Mouse (Mus musculus) limb, embryonic 12.5 days (tissue): ENCODE data around the gene Thtpa. TPM values are rescaled to one million over a fixed set of nuclear protein-coding genes. Genes with fewer than 3 reads are reported as not detected.

Experiments used
- ATAC-seq: fragments of 200-750 bp; cut with Nextera tagmentation; 2 replicates; pipeline ENCODE4 v1.8.0; 2017; ENCODE audit warnings: low read depth, moderate TSS enrichment; ENCODE audit not compliant: insufficient number of reproducible peaks, insufficient read depth, low FRiP score, low TSS enrichment
- H3K27ac ChIP-seq: fragments of 300-500 bp; sonication (generic); 2 replicates; pipeline ENCODE4 v1.5.1; 2016; ENCODE audit warnings: mild to moderate bottlenecking, moderate library complexity
- H3K27me3 ChIP-seq: fragments of 300-500 bp; sonication (generic); 2 replicates; pipeline ENCODE4 v1.6.1; 2016; ENCODE audit warnings: mild to moderate bottlenecking, moderate library complexity
- H3K36me3 ChIP-seq: fragments of 300-500 bp; sonication (generic); 2 replicates; pipeline ENCODE4 v1.6.1; 2016; ENCODE audit warnings: mild to moderate bottlenecking, moderate library complexity
- H3K4me1 ChIP-seq: fragments of 300-500 bp; sonication (generic); replicated peaks from 2 replicates; pipeline ENCODE4 v1.6.1; 2016
- H3K4me2 ChIP-seq: fragments of 300-500 bp; sonication (generic); 2 replicates; pipeline ENCODE4 v1.6.1; 2016; ENCODE audit warnings: mild to moderate bottlenecking, moderate library complexity
- H3K4me3 ChIP-seq: fragments of 300-500 bp; sonication (generic); replicated peaks from 2 replicates; pipeline ENCODE4 v1.5.1; 2016; ENCODE audit warnings: mild to moderate bottlenecking
- H3K9ac ChIP-seq: fragments of 300-500 bp; sonication (generic); replicated peaks from 2 replicates; pipeline ENCODE4 v1.6.1; 2016; ENCODE audit warnings: mild to moderate bottlenecking, moderate library complexity
- H3K9me3 ChIP-seq: fragments of 300-500 bp; sonication (generic); 2 replicates; pipeline ENCODE4 v1.6.1; 2016; ENCODE audit warnings: mild to moderate bottlenecking, moderate library complexity
- WGBS: fragments of 180-500 bp; shearing (Covaris S2); methylation state at CpG from one replicate; pipeline ENCODE4 v1.1.7; 2016; 5-methylcytosine and 5-hydroxymethylcytosine counted together
- polyA plus RNA-seq: library from polyadenylated mRNA; unstranded; fragments of >200 nt; fragmentation: Nextera tagmentation; extraction: Ambion mirVana; gene quantifications from 2 replicates; pipeline ENCODE4 v1.2.1, GENCODE M21; 2016

Gene Thtpa
- polyA plus RNA-seq, 1 experiment from 2014 or later = 24.0 TPM

DNA sequence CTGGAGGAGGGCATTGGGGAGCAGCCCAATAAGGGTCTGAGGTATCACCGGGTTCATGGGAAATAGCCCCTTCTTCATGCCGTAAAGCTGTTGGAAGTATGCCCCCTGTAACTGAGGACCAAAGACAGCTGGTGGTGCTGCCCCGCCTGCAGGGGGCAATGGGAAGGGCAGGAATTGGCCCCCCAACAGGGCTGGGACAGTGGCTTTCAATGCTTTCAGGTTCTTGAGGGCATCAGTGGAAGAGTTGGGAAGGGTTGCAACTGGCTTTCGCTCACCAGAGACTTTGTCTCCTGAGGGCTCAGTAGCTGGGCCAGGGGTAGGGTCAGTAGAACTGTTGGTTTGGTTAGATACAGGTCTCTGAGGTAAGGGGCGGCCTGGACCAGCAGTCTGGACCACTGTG is 31.5 kb upstream of the Thtpa start:
- Histone ChIP-seq H3K9ac (no peak overlapping the region; the same call in 1 of the 2 replicates), H3K4me3 (no peak overlapping the region), H3K9me3 (no peaks in the 10 kb centered on the region), H3K27ac (no peak overlapping the region), H3K36me3 (peaks cover 34% of the 10 kb centered on the region), H3K4me1 (peaks cover 21% of the 10 kb centered on the region), H3K27me3 (0 out of 2 replicates have a peak, but pooled peaks cover 5% of the 10 kb centered on the region), H3K4me2 (peak overlapping the region; percentile 52)
- ATAC-seq = no peak
- WGBS = 76% methylated on average over 5 of the region's 5 CpGs

GRCm38 (mm10) chr14:55063581-55064381 is 30.8 kb upstream of the Thtpa start:
- WGBS = 84% methylated on average over 22 of the region's 22 CpGs
- ATAC-seq = no peak
- H3K36me3 ChIP-seq = peaks cover 40% of the 10 kb centered on the region

DNA sequence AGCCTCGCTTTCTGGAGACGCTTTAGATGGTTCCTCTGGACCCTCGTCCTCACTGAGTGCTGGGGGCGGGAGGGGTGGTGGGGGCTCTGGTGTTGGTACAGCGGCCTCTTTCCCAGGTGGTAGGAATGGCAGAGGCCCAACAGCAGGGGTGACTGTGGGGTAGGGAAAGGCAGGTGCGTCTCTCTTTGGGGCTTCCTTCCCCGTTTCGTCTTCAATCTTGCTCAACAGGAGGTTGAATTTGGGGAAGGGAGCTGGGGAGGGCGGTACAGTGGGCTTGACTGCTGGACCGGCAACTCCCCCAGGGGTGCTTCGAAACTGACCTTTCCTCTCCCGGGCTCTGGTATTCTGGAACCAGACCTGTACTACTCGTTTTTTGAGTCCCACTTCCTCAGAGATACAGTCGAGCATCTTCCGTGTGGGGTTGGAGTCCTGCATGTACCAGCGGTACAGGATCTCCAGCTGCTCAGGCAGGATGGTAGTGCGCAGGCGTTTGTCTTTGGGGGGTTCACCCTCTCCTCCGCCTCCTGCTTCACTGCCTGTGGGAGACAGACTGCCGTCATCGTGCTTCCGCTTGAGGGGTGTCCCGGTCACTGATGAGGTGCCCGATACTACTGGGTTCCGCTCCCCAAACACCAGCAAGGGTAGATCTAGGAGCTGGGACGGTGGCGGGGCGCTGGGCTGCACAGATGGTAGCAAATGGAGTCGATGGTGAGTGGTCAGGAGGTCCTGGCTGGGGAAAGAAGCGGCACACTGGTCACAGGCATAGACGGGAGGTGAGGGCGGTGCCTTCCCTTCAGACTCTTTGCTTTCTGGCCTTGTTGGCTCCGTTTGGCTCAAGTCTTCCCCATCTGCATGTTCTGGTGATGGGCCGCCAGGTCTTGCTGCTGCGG is 29.9 kb upstream of the Thtpa start:
- H3K4me1 ChIP-seq = peaks cover 21% of the 10 kb centered on the region
- no peak overlapping the region for H3K4me2 ChIP-seq
- no peak overlapping the region for H3K4me3 ChIP-seq
- H3K36me3 ChIP-seq = peaks cover 44% of the 10 kb centered on the region
- 69% methylated on average over 35 of the region's 35 CpGs for WGBS
- no peak for ATAC-seq
- no peak overlapping the region for H3K27ac ChIP-seq
- 0 out of 2 replicates have a peak, but pooled peaks cover 5% of the 10 kb centered on the region for H3K27me3 ChIP-seq
- no peaks in the 10 kb centered on the region for H3K9me3 ChIP-seq
- no peak overlapping the region for H3K9ac ChIP-seq

More at GRCm38 (mm10) chr14:55063581-55064381, 30.8 kb upstream of the Thtpa start:
- Histone ChIP-seq H3K27ac (no peak overlapping the region), H3K4me2 (no peak overlapping the region), H3K9me3 (no peaks in the 10 kb centered on the region), H3K9ac (no peak overlapping the region), H3K27me3 (0 out of 2 replicates have a peak, but pooled peaks cover 5% of the 10 kb centered on the region), H3K4me1 (peaks cover 21% of the 10 kb centered on the region), H3K4me3 (no peak overlapping the region)

DNA sequence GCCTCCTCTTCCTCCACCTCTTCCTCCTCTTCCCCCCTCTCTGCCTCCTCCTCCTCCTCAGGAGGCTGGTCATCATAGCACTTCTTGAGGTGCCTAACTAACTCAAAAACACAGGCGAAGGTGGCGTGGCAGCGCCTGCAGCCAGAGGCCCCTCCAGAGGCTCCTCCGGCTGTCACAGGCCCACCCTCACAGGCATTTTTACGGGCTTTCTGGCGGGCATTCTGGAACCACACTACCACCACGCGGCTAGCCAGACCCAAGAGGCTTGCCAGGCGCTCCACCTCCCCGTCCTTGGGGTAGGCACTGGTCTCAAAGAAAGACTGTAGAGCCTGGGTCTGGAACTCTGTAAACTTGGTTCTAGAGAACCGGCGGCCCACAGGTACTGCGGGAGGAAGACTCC is 29.2 kb upstream of the Thtpa start:
- Histone ChIP-seq H3K4me2 (no peak overlapping the region), H3K36me3 (peaks cover 44% of the 10 kb centered on the region), H3K9me3 (no peaks in the 10 kb centered on the region), H3K9ac (no peak overlapping the region), H3K27me3 (0 out of 2 replicates have a peak, but pooled peaks cover 5% of the 10 kb centered on the region), H3K4me3 (no peak overlapping the region), H3K27ac (no peak overlapping the region), H3K4me1 (peaks cover 21% of the 10 kb centered on the region)
- 82% methylated on average over 13 of the region's 13 CpGs for WGBS
- no peak for ATAC-seq

GRCm38 (mm10) chr14:55066042-55066441 is 28.5 kb upstream of the Thtpa start:
- Histone ChIP-seq H3K36me3 (peaks cover 44% of the 10 kb centered on the region), H3K9me3 (no peaks in the 10 kb centered on the region), H3K4me3 (no peak overlapping the region), H3K9ac (no peak overlapping the region), H3K4me1 (peaks cover 18% of the 10 kb centered on the region), H3K27ac (no peak overlapping the region), H3K27me3 (peaks cover 5% of the 10 kb centered on the region; the same call in 1 of the 2 replicates), H3K4me2 (no peak overlapping the region)
- WGBS = 90% methylated on average over 8 of the region's 8 CpGs
- no peak for ATAC-seq

- ATAC-seq = no peak
- WGBS = 8% methylated on average over 19 of the region's 19 CpGs
- peaks cover 46% of the 10 kb centered on the region for H3K36me3 ChIP-seq
- peak overlapping the region; percentile 8; the same call in 1 of the 2 replicates for H3K9ac ChIP-seq
- H3K9me3 ChIP-seq = no peaks in the 10 kb centered on the region
- H3K4me2 ChIP-seq = peak overlapping the region; percentile 42
- 0 out of 2 replicates have a peak overlapping the region, but pooled peaks have one; percentile 3 for H3K27ac ChIP-seq
- peaks cover 19% of the 10 kb centered on the region for H3K4me1 ChIP-seq
- H3K27me3 ChIP-seq = peaks cover 27% of the 10 kb centered on the region
- H3K4me3 ChIP-seq = peak overlapping the region; percentile 16
Measured at GRCm38 (mm10) chr14:55071756-55072155, 22.8 kb upstream of the Thtpa start.

GRCm38 (mm10) chr14:55074416-55074815 is 20.2 kb upstream of the Thtpa start:
- no peaks in the 10 kb centered on the region for H3K9me3 ChIP-seq
- H3K4me2 ChIP-seq = no peak overlapping the region
- no peak overlapping the region for H3K9ac ChIP-seq
- ATAC-seq = no peak
- no peak overlapping the region for H3K4me3 ChIP-seq
- WGBS = 89% methylated on average over 12 of the region's 12 CpGs
- H3K4me1 ChIP-seq = peaks cover 37% of the 10 kb centered on the region
- no peak overlapping the region for H3K27ac ChIP-seq
- H3K36me3 ChIP-seq = peaks cover 25% of the 10 kb centered on the region
- peaks cover 44% of the 10 kb centered on the region for H3K27me3 ChIP-seq

GRCm38 (mm10) chr14:55076224-55076623 is 18.4 kb upstream of the Thtpa start:
- no peak overlapping the region for H3K9ac ChIP-seq
- H3K27me3 ChIP-seq = peaks cover 42% of the 10 kb centered on the region
- H3K36me3 ChIP-seq = peaks cover 23% of the 10 kb centered on the region
- 51% methylated on average over 6 of the region's 6 CpGs for WGBS
- no peaks in the 10 kb centered on the region for H3K9me3 ChIP-seq
- H3K4me1 ChIP-seq = peaks cover 39% of the 10 kb centered on the region
- 0 out of 2 replicates have a peak overlapping the region, but pooled peaks have one; percentile 5 for H3K27ac ChIP-seq
- no peak overlapping the region for H3K4me3 ChIP-seq
- no peak for ATAC-seq
- no peak overlapping the region for H3K4me2 ChIP-seq

DNA sequence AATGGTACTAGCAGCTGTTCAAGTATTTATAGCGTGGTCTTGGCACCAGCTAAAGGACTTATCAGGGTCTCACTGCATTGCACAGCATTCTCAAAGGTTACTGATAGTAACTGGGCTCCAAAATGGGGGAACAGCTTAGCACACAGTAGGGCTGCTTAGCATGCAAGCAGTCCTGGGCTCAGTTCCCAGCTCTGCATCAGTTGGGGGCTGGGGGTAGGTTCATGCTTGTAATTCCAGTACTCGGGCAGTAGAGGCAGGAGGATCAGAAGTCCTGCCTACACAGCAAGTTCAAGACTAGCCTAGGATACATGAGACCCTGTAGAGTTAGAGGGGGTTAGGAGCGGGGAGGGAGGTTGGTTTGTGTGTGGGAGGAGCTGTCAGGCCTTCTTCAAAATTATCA is 17.6 kb upstream of the Thtpa start:
- Histone ChIP-seq H3K27me3 (peaks cover 37% of the 10 kb centered on the region), H3K4me2 (no peak overlapping the region), H3K27ac (no peak overlapping the region), H3K9ac (no peak overlapping the region), H3K9me3 (no peaks in the 10 kb centered on the region), H3K4me3 (no peak overlapping the region), H3K36me3 (peaks cover 23% of the 10 kb centered on the region), H3K4me1 (peaks cover 32% of the 10 kb centered on the region)
- WGBS = 71% methylated on average over 3 of the region's 3 CpGs
- ATAC-seq = no peak

DNA sequence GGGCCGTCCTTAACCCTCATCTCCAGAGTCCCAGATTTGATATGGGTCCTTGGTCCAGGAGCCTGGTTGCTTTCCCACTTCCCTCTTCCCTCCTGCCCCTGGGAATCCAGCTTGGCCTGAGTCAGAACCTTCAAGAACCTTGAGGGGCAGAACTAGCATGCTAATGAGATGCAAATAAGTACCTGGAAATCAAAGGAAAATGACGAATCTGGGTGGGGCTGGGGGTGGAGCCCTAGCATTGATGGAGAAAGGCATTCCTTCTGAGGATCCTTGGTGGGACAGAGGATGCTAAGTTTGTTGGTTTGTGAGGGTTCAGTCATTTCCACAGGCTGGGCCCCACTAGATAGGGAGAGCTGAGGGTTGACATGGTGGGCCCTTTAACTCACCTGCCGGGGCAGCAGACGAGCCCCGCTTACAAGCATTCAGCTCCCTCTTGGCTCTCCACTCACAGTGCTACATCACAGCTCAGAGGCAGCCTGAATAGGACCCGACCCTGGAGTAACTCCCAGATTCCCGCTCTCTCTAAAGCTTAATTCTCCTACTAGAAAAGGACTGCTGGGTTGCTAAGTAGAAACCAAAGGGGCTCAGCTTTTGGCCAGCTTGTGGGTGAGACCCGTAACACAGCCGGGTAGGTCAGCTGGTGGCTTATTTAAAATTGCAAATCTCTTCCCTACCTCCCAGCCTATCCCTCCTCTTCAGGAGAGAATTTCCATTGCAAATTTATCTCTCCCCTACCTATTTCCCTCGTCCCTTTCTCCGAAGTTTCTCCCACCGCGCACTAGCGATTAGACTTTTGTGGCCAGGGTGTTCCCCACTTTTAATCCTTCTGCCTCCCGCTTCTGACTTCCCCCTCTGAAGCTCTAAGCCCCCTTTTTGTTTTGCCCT is 16.9 kb upstream of the Thtpa start:
- 16% methylated on average over 15 of the region's 15 CpGs for WGBS
- H3K9me3 ChIP-seq = no peaks in the 10 kb centered on the region
- peaks cover 29% of the 10 kb centered on the region for H3K27me3 ChIP-seq
- peaks cover 24% of the 10 kb centered on the region for H3K4me1 ChIP-seq
- H3K36me3 ChIP-seq = peaks cover 20% of the 10 kb centered on the region
- H3K9ac ChIP-seq = 0 out of 2 replicates have a peak overlapping the region, but pooled peaks have one; percentile 13
- ATAC-seq = no peak
- no peak overlapping the region for H3K27ac ChIP-seq
- peak overlapping the region; percentile 27; the same call in 1 of the 2 replicates for H3K4me3 ChIP-seq
- peak overlapping the region; percentile 57 for H3K4me2 ChIP-seq
